Mouse (Mus musculus) layer of hippocampus, adult 9-10 months (tissue): ENCODE data around the gene Vmn2r30.
A peak's percentile ranks its signal among the peaks of the same experiment; 100 is the strongest.
"Not testable (repeated sequence)": the region's sequence is repeated elsewhere in the genome, so short reads cannot be mapped to it uniquely, and the experiment has no call there.

Experiments used
- DNase-seq: peaks from one replicate; pipeline ENCODE4 v3.0.0; 2022; ENCODE audit warnings: low spot score

Gene Vmn2r30

DNA sequence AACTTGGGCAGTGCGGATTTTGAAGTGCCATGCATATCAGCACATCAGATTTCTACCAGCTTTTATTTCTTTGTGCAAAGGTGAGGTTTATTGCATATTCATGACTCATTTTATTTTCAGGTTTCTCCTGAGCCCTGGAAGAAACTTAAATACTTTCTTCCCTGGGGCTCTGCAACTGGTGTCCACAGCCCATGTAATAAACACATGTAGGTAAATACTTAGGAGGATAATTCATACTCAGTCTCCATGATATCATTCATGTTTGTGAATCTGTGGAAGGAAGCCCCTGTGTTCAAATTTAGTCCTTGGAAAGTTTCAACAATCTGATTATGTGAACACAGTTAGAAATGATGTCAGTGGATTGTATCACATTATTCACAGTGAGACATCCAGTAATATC is at the start of gene Vmn2r30:
Vmn2r30 (minus strand) TSS at position 101 of the 400 bp plus-strand sequence.
- not testable (repeated sequence) for DNase-seq

DNA sequence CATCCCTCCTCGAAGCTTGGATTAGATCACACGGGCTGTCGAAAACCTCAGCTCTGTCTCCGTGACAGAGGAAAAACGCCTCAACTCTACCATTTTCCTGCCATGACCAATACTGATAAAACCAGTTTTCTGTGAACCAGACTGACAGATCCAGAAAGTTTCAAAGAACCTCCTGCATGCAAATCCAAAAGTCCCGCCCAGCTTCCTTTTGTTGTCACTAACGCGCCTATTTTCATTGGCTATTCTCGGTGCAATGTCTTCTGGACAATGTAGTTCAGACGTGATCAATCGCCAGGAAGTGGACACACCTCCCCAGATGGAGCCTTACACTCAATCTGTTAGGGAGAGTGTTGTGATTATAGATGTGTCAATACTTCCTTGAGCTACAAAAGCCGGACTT is 37.0 kb upstream of the Vmn2r30 start, which contains the start of gene Gm45783:
Gm45783 (minus strand) TSS at position 143 of the 400 bp plus-strand sequence.
- not testable (repeated sequence) for DNase-seq

DNA sequence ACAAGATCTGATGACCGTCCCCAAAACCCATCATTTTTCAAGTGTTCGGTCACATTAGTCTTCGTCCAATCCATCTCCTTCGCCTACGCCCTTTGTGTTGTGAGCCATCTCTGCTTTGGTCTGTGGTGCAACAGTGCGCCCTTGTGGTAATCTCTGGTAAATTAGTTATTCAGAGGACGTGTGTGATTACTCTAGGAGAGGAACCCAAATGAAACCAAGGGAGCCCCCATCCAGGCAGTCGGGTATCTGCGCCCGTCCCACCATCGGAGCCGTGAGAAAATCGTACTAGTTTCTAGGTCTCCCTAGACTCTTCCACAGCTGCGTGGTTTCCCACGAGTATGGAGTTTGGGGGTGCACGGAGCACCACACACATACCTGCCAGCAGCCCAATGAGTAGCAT is 41.8 kb downstream of the Vmn2r30 start:
- peak; percentile 72 for DNase-seq

DNA sequence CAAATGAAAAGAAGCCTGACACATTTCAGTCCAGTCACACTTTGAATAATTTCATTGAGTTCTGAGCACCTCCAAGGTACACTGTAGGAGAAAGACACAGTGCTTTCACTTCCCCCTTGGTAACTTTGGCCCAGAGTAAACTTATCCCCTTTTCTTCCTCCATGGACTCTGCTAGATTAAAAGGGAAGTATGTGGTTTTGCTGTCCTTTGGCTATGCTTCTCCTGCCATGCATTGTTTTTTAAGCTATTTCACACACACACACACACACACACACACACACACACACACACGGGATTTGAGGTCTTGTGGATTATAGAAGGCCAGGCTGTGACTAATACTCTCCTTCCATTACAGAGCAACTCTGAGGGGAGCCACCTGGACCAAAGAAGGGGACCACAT is 56.0 kb downstream of the Vmn2r30 start:
- DNase-seq, result no peak

DNA sequence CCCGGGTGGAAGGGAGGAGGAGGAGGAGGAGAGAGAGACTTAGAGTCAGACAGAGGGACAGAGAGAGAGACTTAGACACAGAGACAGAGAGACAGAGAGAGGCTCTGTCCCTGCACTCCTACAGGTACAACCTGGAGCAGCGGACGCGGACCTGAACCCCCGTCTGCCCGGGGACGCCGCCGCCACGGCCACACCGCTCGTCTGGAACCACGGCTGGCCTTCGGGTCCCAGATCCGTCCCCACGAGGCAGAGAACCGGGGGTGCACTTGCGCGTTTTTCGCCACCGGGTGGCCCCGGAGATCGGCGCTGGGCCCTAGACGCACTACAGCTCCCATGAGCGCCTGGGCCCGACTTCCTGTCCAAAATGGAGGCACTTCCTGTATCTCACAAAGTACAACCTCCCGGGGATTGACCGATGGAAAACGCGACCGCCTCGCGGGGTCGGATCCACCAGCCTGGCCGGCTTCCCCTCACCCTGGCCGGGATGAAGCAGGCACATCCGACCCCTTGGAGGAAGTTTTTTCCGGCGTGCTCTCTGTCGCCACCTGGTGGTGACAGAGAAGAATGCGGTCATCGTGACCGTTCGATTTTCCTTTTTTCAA is 59.3 kb downstream of the Vmn2r30 start, which contains the start of gene Gm45844:
Gm45844 (minus strand) TSS at position 324 of the 602 bp plus-strand sequence.
- peak; percentile 90 for DNase-seq

DNA sequence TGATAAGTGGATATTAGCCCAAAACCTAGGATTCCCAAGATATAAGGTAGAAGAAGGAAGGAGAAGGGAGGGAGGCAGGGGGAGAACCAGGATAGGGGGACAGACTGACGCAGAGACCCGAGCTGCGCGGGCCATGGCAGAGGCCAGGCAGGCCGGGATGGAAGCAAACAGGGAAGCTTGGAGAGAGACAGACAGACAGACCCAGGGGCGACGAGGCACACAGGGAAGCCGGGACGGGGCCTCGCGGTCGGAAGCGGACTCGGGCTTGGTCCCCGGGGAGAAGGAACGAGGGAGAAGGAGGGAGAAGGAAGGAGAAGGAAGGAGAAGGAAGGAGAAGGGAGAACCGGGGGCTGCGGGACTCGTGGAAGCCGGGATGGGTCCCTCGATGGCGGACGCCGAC is 59.9 kb downstream of the Vmn2r30 start:
- DNase-seq, result not testable (repeated sequence)
